Mouse (Mus musculus): ENCODE results near the gene B3gnt6. TPM values are rescaled to one million over a fixed set of nuclear protein-coding genes. Genes with fewer than 3 reads are reported as not detected.
"Not testable (repeated sequence)": the region's sequence is repeated elsewhere in the genome, so short reads cannot be mapped to it uniquely, and the experiment has no call there.

The B3gnt6 gene
- polyA plus RNA-seq, 2 experiments, result 0.08 TPM; not detected in 1

- peaks cover 47% of the 10 kb centered on the region for H3K27me3 ChIP-seq (ENCODE audit: control insufficient read depth, insufficient read depth, low read length)
- TF ChIP-seq POLR2A (IDR thresholded peaks at IDR 0.05; ENCODE audit: borderline replicate concordance, extremely low read depth, insufficient read depth, insufficient read length), result no peak
- no peak for ATAC-seq (ENCODE audit: low FRiP score, low read depth)
- H3K36me3 ChIP-seq (ENCODE audit: control insufficient read depth, insufficient read depth, low read length), result no peaks in the 10 kb centered on the region
- H3K9ac ChIP-seq (ENCODE audit: low read depth, low read length, severe bottlenecking), result no peak overlapping the region
- no peak for DNase-seq (ENCODE audit: low spot score)
- H3K4me3 ChIP-seq (replicated peaks; ENCODE audit: low read length), result no peak overlapping the region
- WGBS, result 55% methylated on average over 17 of the region's 17 CpGs
- peaks cover 8% of the 10 kb centered on the region; the same call in 1 of the 2 replicates for H3K4me1 ChIP-seq (ENCODE audit: control insufficient read depth, insufficient read depth, low read length)
- H3K27ac ChIP-seq (replicated peaks; ENCODE audit: low read depth, low read length), result no peak overlapping the region
- no peaks in the 10 kb centered on the region for H3K9me3 ChIP-seq (ENCODE audit: control insufficient read depth, low read length)
- H3K4me2 ChIP-seq (replicated peaks; ENCODE audit: low read depth, low read length, severe bottlenecking), result no peak overlapping the region
Observed at GRCm38 (mm10) chr7:98191571-98192250, 7.6 kb downstream of the B3gnt6 start.

- DNase-seq (ENCODE audit: low spot score) (no peak), ATAC-seq (ENCODE audit: low FRiP score, low read depth) (no peak)
- no peaks in the 10 kb centered on the region for H3K9me3 ChIP-seq (ENCODE audit: control insufficient read depth, low read length)
- no peaks in the 10 kb centered on the region for H3K36me3 ChIP-seq (ENCODE audit: control insufficient read depth, insufficient read depth, low read length)
- H3K27ac ChIP-seq (replicated peaks; ENCODE audit: low read depth, low read length), result no peak overlapping the region
- WGBS, result 83% methylated on average over 1 of the region's 1 CpGs
- H3K4me1 ChIP-seq (ENCODE audit: control insufficient read depth, insufficient read depth, low read length), result peaks cover 8% of the 10 kb centered on the region; the same call in 1 of the 2 replicates
- peaks cover 40% of the 10 kb centered on the region for H3K27me3 ChIP-seq (ENCODE audit: control insufficient read depth, insufficient read depth, low read length)
- no peak overlapping the region for H3K9ac ChIP-seq (ENCODE audit: low read depth, low read length, severe bottlenecking)
- no peak for TF ChIP-seq POLR2A (IDR thresholded peaks at IDR 0.05; ENCODE audit: borderline replicate concordance, extremely low read depth, insufficient read depth, insufficient read length)
- no peak overlapping the region for H3K4me3 ChIP-seq (replicated peaks; ENCODE audit: low read length)
- H3K4me2 ChIP-seq (replicated peaks; ENCODE audit: low read depth, low read length, severe bottlenecking), result no peak overlapping the region
Observed at GRCm38 (mm10) chr7:98190578-98190977, 8.7 kb downstream of the B3gnt6 start.

- Histone ChIP-seq H3K27ac (replicated peaks; ENCODE audit: low read depth, low read length) (no peak overlapping the region), H3K9me3 (ENCODE audit: control insufficient read depth, low read length) (no peaks in the 10 kb centered on the region), H3K36me3 (ENCODE audit: control insufficient read depth, insufficient read depth, low read length) (no peaks in the 10 kb centered on the region), H3K27me3 (ENCODE audit: control insufficient read depth, insufficient read depth, low read length) (peaks cover 32% of the 10 kb centered on the region), H3K4me3 (replicated peaks; ENCODE audit: low read length) (no peak overlapping the region), H3K9ac (ENCODE audit: low read depth, low read length, severe bottlenecking) (no peak overlapping the region), H3K4me2 (replicated peaks; ENCODE audit: low read depth, low read length, severe bottlenecking) (no peak overlapping the region), H3K4me1 (ENCODE audit: control insufficient read depth, insufficient read depth, low read length) (peaks cover 8% of the 10 kb centered on the region; the same call in 1 of the 2 replicates)
- WGBS, result 34% methylated on average over 3 of the region's 3 CpGs
- DNase-seq (ENCODE audit: low spot score) (no peak), ATAC-seq (ENCODE audit: low FRiP score, low read depth) (no peak)
- TF ChIP-seq POLR2A (IDR thresholded peaks at IDR 0.05; ENCODE audit: borderline replicate concordance, extremely low read depth, insufficient read depth, insufficient read length), result no peak
Observed at GRCm38 (mm10) chr7:98189745-98190144, 9.5 kb downstream of the B3gnt6 start.

GRCm38 (mm10) chr7:98188680-98189079, 10.6 kb downstream of the B3gnt6 start:
- H3K27me3 ChIP-seq (ENCODE audit: control insufficient read depth, insufficient read depth, low read length), result peaks cover 21% of the 10 kb centered on the region
- DNase-seq (ENCODE audit: low spot score) (no peak), ATAC-seq (ENCODE audit: low FRiP score, low read depth) (no peak)
- H3K4me3 ChIP-seq (replicated peaks; ENCODE audit: low read length), result no peak overlapping the region
- peaks cover 2% of the 10 kb centered on the region; the same call in 1 of the 2 replicates for H3K4me1 ChIP-seq (ENCODE audit: control insufficient read depth, insufficient read depth, low read length)
- no peak overlapping the region for H3K27ac ChIP-seq (replicated peaks; ENCODE audit: low read depth, low read length)
- H3K4me2 ChIP-seq (replicated peaks; ENCODE audit: low read depth, low read length, severe bottlenecking), result no peak overlapping the region
- TF ChIP-seq POLR2A (IDR thresholded peaks at IDR 0.05; ENCODE audit: borderline replicate concordance, extremely low read depth, insufficient read depth, insufficient read length), result no peak
- H3K9ac ChIP-seq (ENCODE audit: low read depth, low read length, severe bottlenecking), result no peak overlapping the region
- WGBS, result 86% methylated on average over 2 of the region's 2 CpGs
- no peaks in the 10 kb centered on the region for H3K36me3 ChIP-seq (ENCODE audit: control insufficient read depth, insufficient read depth, low read length)
- no peaks in the 10 kb centered on the region for H3K9me3 ChIP-seq (ENCODE audit: control insufficient read depth, low read length)

GRCm38 (mm10) chr7:98188238-98188637, 11.0 kb downstream of the B3gnt6 start:
- Histone ChIP-seq H3K4me3 (replicated peaks; ENCODE audit: low read length) (no peak overlapping the region), H3K9me3 (ENCODE audit: control insufficient read depth, low read length) (no peaks in the 10 kb centered on the region), H3K27me3 (ENCODE audit: control insufficient read depth, insufficient read depth, low read length) (peaks cover 17% of the 10 kb centered on the region), H3K9ac (ENCODE audit: low read depth, low read length, severe bottlenecking) (no peak overlapping the region), H3K27ac (replicated peaks; ENCODE audit: low read depth, low read length) (no peak overlapping the region), H3K4me1 (ENCODE audit: control insufficient read depth, insufficient read depth, low read length) (no peaks in the 10 kb centered on the region; the same call in 1 of the 2 replicates), H3K4me2 (replicated peaks; ENCODE audit: low read depth, low read length, severe bottlenecking) (no peak overlapping the region), H3K36me3 (ENCODE audit: control insufficient read depth, insufficient read depth, low read length) (no peaks in the 10 kb centered on the region)
- DNase-seq (ENCODE audit: low spot score), result no peak
- no peak for ATAC-seq (ENCODE audit: low FRiP score, low read depth)
- no peak for TF ChIP-seq POLR2A (IDR thresholded peaks at IDR 0.05; ENCODE audit: borderline replicate concordance, extremely low read depth, insufficient read depth, insufficient read length)
- WGBS, result 90% methylated on average over 2 of the region's 2 CpGs

GRCm38 (mm10) chr7:98187332-98187731, 11.9 kb downstream of the B3gnt6 start:
- H3K36me3 ChIP-seq (ENCODE audit: control insufficient read depth, insufficient read depth, low read length); DNase-seq (ENCODE audit: low spot score); H3K4me2 ChIP-seq (replicated peaks; ENCODE audit: low read depth, low read length, severe bottlenecking); ATAC-seq (ENCODE audit: low FRiP score, low read depth); H3K4me3 ChIP-seq (replicated peaks; ENCODE audit: low read length); H3K9me3 ChIP-seq (ENCODE audit: control insufficient read depth, low read length); H3K4me1 ChIP-seq (ENCODE audit: control insufficient read depth, insufficient read depth, low read length); H3K27ac ChIP-seq (replicated peaks; ENCODE audit: low read depth, low read length); H3K9ac ChIP-seq (ENCODE audit: low read depth, low read length, severe bottlenecking); H3K27me3 ChIP-seq (ENCODE audit: control insufficient read depth, insufficient read depth, low read length): not testable (repeated sequence)
- WGBS, result 71% methylated on average over 3 of the region's 3 CpGs
